Mouse (Mus musculus) gastrocnemius, adult 18-20 months (tissue): ENCODE measurements around the gene Wdr66. TPM values are rescaled to one million over a fixed set of nuclear protein-coding genes. Genes with fewer than 3 reads are reported as not detected.
A peak's percentile ranks its signal among the peaks of the same experiment; 100 is the strongest.

ENCODE experiments used
- DNase-seq: peaks from one replicate; pipeline ENCODE4 v3.0.0; 2021; ENCODE audit warnings: low spot score
- total RNA-seq, 2 experiments: library from RNA; stranded (reverse); gene quantifications; 2 replicates each; pipeline ENCODE4 v1.2.3; 2021

The Wdr66 gene
- total RNA-seq, 2 experiments from 2014 or later, result 0.76 to 1.2 TPM

DNA sequence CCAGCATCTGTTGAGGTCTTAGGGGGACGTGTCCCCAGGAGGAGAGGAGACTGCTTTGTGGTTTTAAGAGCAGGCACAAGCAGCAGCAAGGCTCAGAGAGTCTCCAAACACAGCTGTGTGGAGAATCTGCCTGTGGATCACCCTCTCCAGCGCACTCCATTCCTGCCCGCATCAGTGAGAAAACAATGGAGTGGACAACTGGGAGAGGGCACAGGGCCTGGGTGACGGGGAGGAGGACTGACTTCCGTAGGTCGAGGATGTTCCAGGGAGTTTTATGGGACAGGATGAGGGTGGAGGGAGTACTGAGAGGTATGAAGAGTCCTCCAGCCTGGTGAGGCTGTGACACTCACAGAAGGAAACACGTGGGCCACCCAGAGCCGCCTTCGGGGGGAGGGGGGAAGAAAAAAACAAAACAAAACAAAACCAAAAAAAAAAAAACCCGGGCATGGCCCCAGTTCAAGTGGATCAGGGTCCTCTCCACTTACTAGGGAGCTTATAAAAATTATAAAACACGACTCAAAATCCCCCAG, 62.0 kb downstream of the Wdr66 start:
- no peak for DNase-seq

GRCm38 (mm10) chr5:123315219-123315866, 63.4 kb downstream of the Wdr66 start:
- DNase-seq, result no peak

- no peak for DNase-seq
These were observed 66.1 kb downstream of the Wdr66 start for GRCm38 (mm10) chr5:123317992-123318391.

DNA sequence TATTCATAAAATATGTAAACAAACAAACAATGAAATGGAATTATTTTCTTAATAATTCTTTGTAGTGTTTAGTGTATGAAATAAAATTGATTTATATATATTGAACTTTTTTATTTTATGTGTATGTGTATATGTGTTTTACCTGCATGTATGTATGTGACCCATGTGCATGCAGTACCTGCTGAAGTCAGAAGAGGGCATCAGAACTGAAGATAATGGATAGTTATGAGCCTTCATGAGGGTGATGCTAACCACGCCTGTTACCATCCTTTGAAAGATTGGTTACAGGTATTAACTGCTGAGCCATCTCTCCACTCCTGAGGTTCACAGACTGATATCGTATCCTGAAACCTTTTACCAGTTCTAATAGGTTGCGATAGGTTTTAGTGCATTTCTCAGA, 68.2 kb downstream of the Wdr66 start:
- DNase-seq, result no peak

GRCm38 (mm10) chr5:123324242-123324641, 72.3 kb downstream of the Wdr66 start:
- peak; percentile 43 for DNase-seq

- peak; percentile 50 for DNase-seq
These were observed 74.3 kb downstream of the Wdr66 start for GRCm38 (mm10) chr5:123326006-123326750.

DNA sequence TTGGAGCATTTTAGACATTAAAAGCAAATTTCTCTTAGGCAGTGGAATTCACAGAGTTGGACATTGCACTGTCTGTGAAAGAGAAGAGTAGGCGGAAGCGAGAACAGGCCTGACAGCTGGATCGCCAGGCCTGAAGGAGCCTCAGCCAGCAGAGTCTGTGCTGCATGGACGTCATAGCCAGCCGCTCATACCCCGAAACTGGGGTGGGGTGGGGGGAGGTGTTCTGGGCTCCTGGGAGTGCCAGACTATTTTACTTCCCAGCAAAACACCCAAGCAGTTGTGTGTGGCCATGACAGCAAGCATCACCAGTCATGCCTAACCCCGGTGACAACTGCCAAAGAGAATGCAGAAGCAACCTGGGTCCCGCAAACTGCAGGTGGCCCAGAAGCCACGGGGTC, 74.8 kb downstream of the Wdr66 start:
- no peak for DNase-seq

DNA sequence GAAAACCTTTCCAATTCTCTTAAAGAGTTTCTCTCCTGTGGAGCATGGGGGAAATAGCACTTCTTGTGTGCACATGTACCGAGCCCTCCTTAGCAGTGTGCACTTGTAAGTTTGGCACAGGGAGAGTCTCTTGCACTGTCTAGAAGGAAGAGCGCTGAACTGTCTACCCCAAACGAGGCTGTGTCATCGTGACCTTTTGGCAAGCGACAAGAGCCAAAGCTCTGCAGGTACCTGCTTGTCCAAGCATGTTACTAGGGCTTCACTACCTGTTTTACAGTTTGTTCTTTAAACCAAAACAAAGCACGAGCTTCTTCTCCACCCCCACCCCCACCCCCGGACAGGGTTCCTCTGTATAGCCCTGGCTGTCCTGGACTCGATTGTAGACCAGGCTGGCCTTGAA, 75.8 kb downstream of the Wdr66 start:
- no peak for DNase-seq

DNA sequence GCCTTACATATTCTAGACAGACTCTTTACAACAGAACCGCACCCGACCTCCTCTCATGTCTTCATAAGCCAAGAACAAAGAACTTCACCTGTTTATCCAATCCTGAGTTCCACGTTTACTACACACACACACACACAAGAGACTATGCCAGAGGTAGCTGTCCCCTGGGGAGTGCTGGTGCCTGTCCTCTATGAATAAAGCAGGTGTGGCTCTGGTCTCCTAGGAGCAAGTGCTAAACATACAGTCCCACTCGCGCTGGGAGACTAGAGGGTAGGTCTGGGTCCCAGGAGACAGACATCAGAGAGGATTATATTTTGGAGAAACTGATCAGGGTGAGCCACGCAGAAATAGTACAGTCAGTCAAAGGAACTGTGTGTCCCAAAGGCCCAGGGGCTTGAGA, 81.7 kb downstream of the Wdr66 start:
- DNase-seq, result no peak

DNA sequence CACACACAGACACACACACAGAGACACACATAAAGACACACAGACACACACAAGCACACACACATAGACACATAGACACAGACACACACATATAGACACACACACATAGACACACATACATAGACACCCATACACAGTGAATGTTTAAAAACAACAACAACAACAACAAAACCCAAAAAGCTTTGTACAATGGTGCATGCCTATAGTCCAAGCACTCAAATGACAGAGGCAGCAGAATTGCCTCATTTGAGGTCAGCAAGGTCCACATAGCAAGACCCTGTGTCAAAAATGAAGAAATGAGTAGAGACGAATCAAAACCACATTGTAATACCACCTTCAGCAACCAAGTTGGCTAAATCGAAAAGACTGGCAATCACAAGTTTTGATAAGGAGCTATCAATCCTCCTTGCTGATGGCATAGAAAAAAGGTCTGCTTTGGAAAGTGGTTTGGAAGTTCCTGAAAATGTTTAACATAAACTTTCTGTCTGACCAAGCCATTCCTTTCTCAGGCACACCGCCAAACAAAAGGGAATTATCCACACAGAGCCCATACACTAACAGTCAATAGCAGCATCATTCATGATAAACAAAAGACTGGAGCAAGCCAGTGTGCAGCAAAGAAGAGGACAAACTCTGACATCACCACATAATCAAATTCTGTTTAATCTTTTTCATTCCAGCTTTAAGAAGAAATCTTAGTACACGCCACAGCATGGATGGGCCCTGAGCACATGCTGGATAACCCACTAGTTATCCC, 84.5 kb downstream of the Wdr66 start:
- no peak for DNase-seq

- DNase-seq, result no peak
These were observed 86.6 kb downstream of the Wdr66 start for GRCm38 (mm10) chr5:123338463-123338862.

GRCm38 (mm10) chr5:123343707-123344627, 92.1 kb downstream of the Wdr66 start, which contains the start of gene Bcl7a:
Gene Bcl7a (plus strand): TSS chr5:123343834.
- peak; percentile 89 for DNase-seq

- DNase-seq, result no peak
These were observed 92.7 kb downstream of the Wdr66 start for GRCm38 (mm10) chr5:123344628-123344962.

DNA sequence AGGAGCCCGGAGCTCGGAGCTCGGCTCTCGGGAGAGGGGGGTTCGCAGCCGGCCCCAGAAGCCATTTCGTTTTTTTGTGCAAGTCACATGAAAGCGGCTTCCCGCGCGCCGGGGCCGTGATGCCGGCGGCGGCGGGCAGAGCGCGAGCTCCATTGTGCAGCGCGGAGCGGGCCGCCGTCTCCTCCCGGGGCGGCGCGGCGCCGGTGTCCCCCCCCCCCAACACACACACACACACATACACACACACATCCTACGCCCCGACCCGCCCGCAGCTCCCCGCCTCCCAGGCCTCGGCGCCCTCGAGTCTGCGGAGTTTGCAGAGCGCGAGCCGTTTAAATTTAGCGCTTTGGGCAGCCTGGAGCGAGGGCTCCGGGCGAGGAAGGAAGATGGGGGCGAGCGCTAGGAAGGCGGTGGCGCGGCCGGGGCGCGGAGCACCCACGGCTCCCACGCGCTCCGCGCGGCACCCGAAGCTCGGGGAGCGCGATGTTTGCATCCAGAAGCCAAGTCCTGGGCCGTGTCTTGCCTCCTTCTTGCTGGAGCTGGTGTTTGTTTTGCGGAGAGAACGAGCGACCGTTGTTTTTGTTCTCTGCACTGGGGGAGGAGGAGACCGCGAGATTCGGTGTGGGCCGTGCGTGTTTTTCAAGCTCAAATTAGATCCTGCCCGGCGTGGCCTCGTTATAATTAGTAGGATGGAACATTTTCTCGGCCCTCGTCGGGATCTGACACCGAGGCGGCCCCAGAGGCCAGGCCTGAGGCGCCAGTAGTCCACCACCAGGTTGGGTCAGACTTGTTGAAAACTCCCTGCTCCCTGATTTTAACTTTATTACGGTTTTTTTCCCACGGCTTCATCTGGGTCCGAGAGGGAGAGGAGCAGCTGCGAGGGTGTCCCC, 93.3 kb downstream of the Wdr66 start:
- DNase-seq, result peak; percentile 45

DNA sequence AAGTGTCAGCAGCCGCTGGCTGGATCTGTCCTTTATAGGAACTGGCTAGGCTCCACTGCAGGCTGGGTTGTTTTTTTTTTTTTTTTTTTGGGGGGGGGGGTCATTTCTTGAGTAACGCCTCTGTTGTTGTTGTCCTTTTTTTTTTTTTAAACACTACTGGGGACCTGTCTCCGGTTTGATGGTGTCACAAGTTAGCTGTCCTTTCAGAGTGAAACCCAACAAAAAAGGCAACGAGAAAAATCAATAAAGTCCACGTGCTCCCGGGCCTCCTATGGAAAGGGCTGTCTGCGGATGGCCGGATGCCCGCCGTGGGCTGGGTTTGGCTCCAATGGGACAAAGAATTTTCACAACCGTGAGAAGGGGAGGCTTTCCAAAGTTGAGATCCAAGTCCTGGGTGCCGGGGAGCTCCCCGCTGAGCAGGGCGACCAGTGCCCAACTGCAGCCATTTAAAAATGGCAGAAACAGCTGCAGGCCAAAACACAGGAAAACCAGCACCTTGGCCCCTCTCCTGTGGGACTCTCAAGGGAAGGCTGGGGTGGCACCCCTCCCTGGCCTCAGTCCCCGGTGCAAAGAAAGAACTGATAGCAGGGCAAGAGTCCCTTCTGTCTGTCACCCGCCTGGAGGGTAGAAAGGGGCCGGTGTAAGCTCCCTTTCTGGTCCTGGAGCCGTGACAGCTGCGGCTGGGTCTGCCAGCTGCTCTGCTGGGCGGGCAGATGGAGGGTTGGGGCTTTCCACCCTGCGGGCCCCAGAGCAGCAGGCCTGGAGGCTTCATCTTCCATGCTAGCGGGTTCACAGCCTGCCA, 94.2 kb downstream of the Wdr66 start:
- peak; percentile 71 for DNase-seq

GRCm38 (mm10) chr5:123346701-123347270, 94.9 kb downstream of the Wdr66 start:
- no peak for DNase-seq

- no peak for DNase-seq
These were observed 96.1 kb downstream of the Wdr66 start for GRCm38 (mm10) chr5:123347985-123348384.

- DNase-seq, result no peak
These were observed 98.5 kb downstream of the Wdr66 start for GRCm38 (mm10) chr5:123350386-123350785.

GRCm38 (mm10) chr5:123355918-123356317, 104.0 kb downstream of the Wdr66 start:
- DNase-seq, result no peak
